8 mouse cellular contexts compared by ENCODE assay signal in the genomic region with DNA sequence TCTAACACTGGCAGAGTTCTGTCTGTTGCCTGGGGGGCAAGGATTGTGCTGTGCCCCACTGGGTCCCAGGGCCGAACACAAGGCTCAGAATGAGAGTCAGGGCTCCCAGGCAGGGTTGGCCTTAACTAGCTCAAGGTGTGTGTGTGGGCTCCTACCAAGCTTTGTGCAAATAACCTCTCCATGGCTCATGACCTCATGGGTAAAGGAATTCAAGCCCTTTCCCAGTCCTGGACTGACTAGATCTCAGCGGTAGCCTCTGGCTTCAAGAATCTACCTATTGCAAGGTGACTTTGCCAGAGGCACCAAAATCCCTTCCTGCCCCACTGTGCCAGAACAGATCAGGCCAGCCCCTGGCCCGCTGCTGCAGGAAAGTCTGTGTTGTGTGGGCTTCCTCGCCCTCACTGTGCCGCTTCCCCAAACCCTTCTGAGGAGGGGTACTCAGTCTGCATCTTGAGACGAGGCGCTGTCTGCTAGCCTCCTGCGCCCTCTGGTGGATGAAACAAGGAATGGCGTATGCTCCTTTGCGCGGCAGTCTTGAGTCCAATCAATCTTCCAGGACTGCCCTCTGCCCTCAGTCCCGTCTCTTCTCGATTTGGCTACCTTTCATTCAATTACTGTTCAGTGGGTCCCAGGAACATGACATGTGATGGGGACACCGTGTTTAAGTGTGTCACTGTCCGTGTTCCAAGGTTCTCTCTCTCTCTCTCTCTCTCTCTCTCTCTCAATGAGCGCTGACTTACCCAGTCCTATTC. TPM values are rescaled to one million over a fixed set of nuclear protein-coding genes. Genes with fewer than 3 reads are reported as not detected.
A peak's percentile ranks its signal among the peaks of the same experiment; 100 is the strongest.
DNase-seq lines count a peak whose midpoint lies in the region; ATAC-seq lines count a peak whose summit lies in the region.
"Had no signal": no experiment of that assay in that cellular context is flagged by ENCODE, and none has a peak within 500 bp of the region (broad histone marks: within the 10 kb centered on the region; RNA-seq: fewer than 3 reads in every experiment).

No protein-coding gene starts in this region.

- peak; percentile 75 for ATAC-seq in forebrain, embryonic 12.5 days (ENCODE audit: low FRiP score)
- ATAC-seq in hindbrain, embryonic 13.5 days (ENCODE audit: low FRiP score) = peak; percentile 52
- peak; percentile 78 for ATAC-seq in megakaryocyte progenitor cell, adult 5-6 weeks (replicated peaks; ENCODE audit: poor library complexity)

- H3K4me3 ChIP-seq in forebrain, embryonic 12.5 days (replicated peaks) = no peak overlapping the region
- H3K4me3 ChIP-seq in hindbrain, embryonic 13.5 days = no peak overlapping the region
- H3K4me3 ChIP-seq: limb, embryonic 15.5 days had no signal

- H3K4me2 ChIP-seq in forebrain, embryonic 12.5 days = peak overlapping the region; percentile 24; the same call in 1 of the 2 replicates
- H3K4me2 ChIP-seq in hindbrain, embryonic 13.5 days = 0 out of 2 replicates have a peak overlapping the region, but pooled peaks have one; percentile 26
- H3K4me2 ChIP-seq: limb, embryonic 15.5 days had no signal

- H3K27me3 ChIP-seq in forebrain, embryonic 12.5 days = peaks cover 11% of the 10 kb centered on the region
- H3K27me3 ChIP-seq in hindbrain, embryonic 13.5 days = peaks cover 10% of the 10 kb centered on the region; the same call in 1 of the 2 replicates

- H3K9ac ChIP-seq in forebrain, embryonic 12.5 days = no peak overlapping the region
- H3K9ac ChIP-seq in hindbrain, embryonic 13.5 days = no peak overlapping the region
- H3K9ac ChIP-seq: limb, embryonic 15.5 days had no signal

- no peaks in the 10 kb centered on the region for H3K9me3 ChIP-seq in forebrain, embryonic 12.5 days
- no peaks in the 10 kb centered on the region for H3K9me3 ChIP-seq in hindbrain, embryonic 13.5 days
- H3K9me3 ChIP-seq: limb, embryonic 15.5 days had no signal

- H3K4me1 ChIP-seq in forebrain, embryonic 12.5 days = peaks cover 26% of the 10 kb centered on the region
- peaks cover 19% of the 10 kb centered on the region for H3K4me1 ChIP-seq in hindbrain, embryonic 13.5 days (replicated peaks)

- peak; percentile 87 for DNase-seq in MN1 (ENCODE audit: low spot score)
- peak; percentile 56 for DNase-seq in c-Kit-positive CD71-positive TER-119-positive erythroid progenitor cells, embryonic 14.5 days (ENCODE audit: low spot score)
- DNase-seq in layer of hippocampus, postnatal 14 days (ENCODE audit: low spot score in 2 of 2) = peak; percentile 63 to 74
- peak; percentile 64 for DNase-seq in right cerebral cortex, postnatal 25 days

- H3K36me3 ChIP-seq in forebrain, embryonic 12.5 days (replicated peaks) = no peaks in the 10 kb centered on the region
- no peaks in the 10 kb centered on the region for H3K36me3 ChIP-seq in hindbrain, embryonic 13.5 days
- H3K36me3 ChIP-seq: limb, embryonic 15.5 days had no signal

- WGBS in forebrain, embryonic 12.5 days = 17% methylated on average over 16 of the region's 16 CpGs
- 15% methylated on average over 16 of the region's 16 CpGs for WGBS in hindbrain, embryonic 13.5 days

- no peak overlapping the region for H3K27ac ChIP-seq in forebrain, embryonic 12.5 days
- H3K27ac ChIP-seq in hindbrain, embryonic 13.5 days = no peak overlapping the region
- H3K27ac ChIP-seq: limb, embryonic 15.5 days had no signal

RNA-seq across cellular contexts. Expression of gene Tmem106c, which starts 11.7 kb away (rescaled TPM):
- 41.5 and 44.9 TPM in 2 replicates for polyA plus RNA-seq in forebrain, embryonic 12.5 days (2016; fragmentation: Nextera tagmentation; extraction: Ambion mirVana)
- polyA plus RNA-seq in hindbrain, embryonic 13.5 days (2015; fragmentation: Nextera tagmentation; extraction: Ambion mirVana) = 53.6 and 58.3 TPM in 2 replicates
- 10 to 100 TPM; 19.1 to 22.3 TPM for total RNA-seq in layer of hippocampus, postnatal 14 days (2021)
- 41.7 and 48.4 TPM in 2 replicates for total RNA-seq in megakaryocyte progenitor cell, adult 5-6 weeks (2015)
- 26.2 and 30.1 TPM in 2 replicates for total RNA-seq in megakaryocyte progenitor cell, adult 5-6 weeks (2017)

RNA-seq across cellular contexts. Expression of gene Vdr, which starts 41.9 kb away (rescaled TPM):
- 0.59 TPM in 1 of 2 replicates, not detected in the other for polyA plus RNA-seq in forebrain, embryonic 12.5 days (2016; fragmentation: Nextera tagmentation; extraction: Ambion mirVana)
- 0.04 and 0.06 TPM in 2 replicates for polyA plus RNA-seq in hindbrain, embryonic 13.5 days (2015; fragmentation: Nextera tagmentation; extraction: Ambion mirVana)
- under 1 TPM in 1 of 2 experiments, not detected in 1; 0.43 TPM for total RNA-seq in layer of hippocampus, postnatal 14 days (2021)
- total RNA-seq in megakaryocyte progenitor cell, adult 5-6 weeks (2015) = 5.3 and 7.9 TPM in 2 replicates
- total RNA-seq in megakaryocyte progenitor cell, adult 5-6 weeks (2017) = 1.7 and 1.9 TPM in 2 replicates

RNA-seq across cellular contexts. Expression of gene Col2a1, which starts 52.2 kb away (rescaled TPM):
- 112 and 122 TPM in 2 replicates for polyA plus RNA-seq in forebrain, embryonic 12.5 days (2016; fragmentation: Nextera tagmentation; extraction: Ambion mirVana)
- polyA plus RNA-seq in hindbrain, embryonic 13.5 days (2015; fragmentation: Nextera tagmentation; extraction: Ambion mirVana) = 53.5 and 69.4 TPM in 2 replicates
- 1 to 10 TPM in 1 of 2 experiments, under 1 TPM in 1; 0.69 to 1.2 TPM for total RNA-seq in layer of hippocampus, postnatal 14 days (2021)
- 0.05 TPM in 1 of 2 replicates, not detected in the other for total RNA-seq in megakaryocyte progenitor cell, adult 5-6 weeks (2015)
- not detected in 2 replicates for total RNA-seq in megakaryocyte progenitor cell, adult 5-6 weeks (2017)
